Mouse (Mus musculus): ENCODE data around the gene Ahctf1. TPM values are rescaled to one million over a fixed set of nuclear protein-coding genes. Genes with fewer than 3 reads are reported as not detected.
A peak's percentile ranks its signal among the peaks of the same experiment; 100 is the strongest.

The Ahctf1 gene
- 19.9 and 20.1 TPM in 2 replicates for polyA plus RNA-seq (2015; fragmentation: Nextera tagmentation; extraction: Ambion mirVana)

- under 1% methylated on average over 56 of the region's 56 CpGs for WGBS
- Histone ChIP-seq H3K9me3 (ENCODE audit: control insufficient read depth, low read length) (no peaks in the 10 kb centered on the region), H3K36me3 (ENCODE audit: control insufficient read depth, insufficient read depth) (peaks cover 3% of the 10 kb centered on the region; the same call in 1 of the 2 replicates), H3K4me1 (replicated peaks; ENCODE audit: control insufficient read depth, insufficient read depth, low read length) (peaks cover 17% of the 10 kb centered on the region), H3K9ac (replicated peaks; ENCODE audit: low read depth, low read length) (peak within 1 kb of the TSS; percentile 89), H3K27ac (ENCODE audit: low read length) (peak within 1 kb of the TSS; percentile 97), H3K4me3 (replicated peaks; ENCODE audit: low read length) (peak within 1 kb of the TSS; percentile 93), H3K4me2 (ENCODE audit: low read length) (peak within 1 kb of the TSS; percentile 82), H3K27me3 (replicated peaks; ENCODE audit: control insufficient read depth, insufficient read depth, low read length) (no peaks in the 10 kb centered on the region)
- peak; percentile 99 for ATAC-seq
These were observed at the start of gene Ahctf1 for GRCm38 (mm10) chr1:179803513-179804139. Ahctf1 (minus strand) TSS chr1:179803680.

GRCm38 (mm10) chr1:179847759-179848389, 44.4 kb upstream of the Ahctf1 start:
- Histone ChIP-seq H3K27ac (ENCODE audit: low read length) (no peak overlapping the region), H3K36me3 (ENCODE audit: control insufficient read depth, insufficient read depth) (no peaks in the 10 kb centered on the region), H3K27me3 (replicated peaks; ENCODE audit: control insufficient read depth, insufficient read depth, low read length) (no peaks in the 10 kb centered on the region), H3K4me2 (ENCODE audit: low read length) (peak overlapping the region; percentile 79), H3K4me1 (replicated peaks; ENCODE audit: control insufficient read depth, insufficient read depth, low read length) (no peaks in the 10 kb centered on the region), H3K9ac (replicated peaks; ENCODE audit: low read depth, low read length) (peak overlapping the region; percentile 68), H3K9me3 (ENCODE audit: control insufficient read depth, low read length) (no peaks in the 10 kb centered on the region), H3K4me3 (replicated peaks; ENCODE audit: low read length) (peak overlapping the region; percentile 51)
- WGBS = 1% methylated on average over 20 of the region's 20 CpGs
- ATAC-seq = peak; percentile 76

- 57% methylated on average over 7 of the region's 7 CpGs for WGBS
- Histone ChIP-seq H3K9me3 (ENCODE audit: control insufficient read depth, low read length) (no peaks in the 10 kb centered on the region), H3K36me3 (ENCODE audit: control insufficient read depth, insufficient read depth) (no peaks in the 10 kb centered on the region), H3K4me3 (replicated peaks; ENCODE audit: low read length) (no peak overlapping the region), H3K9ac (replicated peaks; ENCODE audit: low read depth, low read length) (no peak overlapping the region), H3K4me2 (ENCODE audit: low read length) (no peak overlapping the region), H3K27ac (ENCODE audit: low read length) (no peak overlapping the region), H3K27me3 (replicated peaks; ENCODE audit: control insufficient read depth, insufficient read depth, low read length) (no peaks in the 10 kb centered on the region), H3K4me1 (replicated peaks; ENCODE audit: control insufficient read depth, insufficient read depth, low read length) (no peaks in the 10 kb centered on the region)
- no peak for ATAC-seq
These were observed 43.7 kb upstream of the Ahctf1 start for GRCm38 (mm10) chr1:179847173-179847572.

GRCm38 (mm10) chr1:179845832-179846499, 42.5 kb upstream of the Ahctf1 start:
- no peak overlapping the region for H3K4me2 ChIP-seq (ENCODE audit: low read length)
- no peaks in the 10 kb centered on the region for H3K4me1 ChIP-seq (replicated peaks; ENCODE audit: control insufficient read depth, insufficient read depth, low read length)
- H3K27me3 ChIP-seq (replicated peaks; ENCODE audit: control insufficient read depth, insufficient read depth, low read length) = no peaks in the 10 kb centered on the region
- WGBS = 82% methylated on average over 16 of the region's 16 CpGs
- ATAC-seq = no peak
- H3K27ac ChIP-seq (ENCODE audit: low read length) = no peak overlapping the region
- H3K36me3 ChIP-seq (ENCODE audit: control insufficient read depth, insufficient read depth) = no peaks in the 10 kb centered on the region
- no peak overlapping the region for H3K9ac ChIP-seq (replicated peaks; ENCODE audit: low read depth, low read length)
- no peak overlapping the region for H3K4me3 ChIP-seq (replicated peaks; ENCODE audit: low read length)
- no peaks in the 10 kb centered on the region for H3K9me3 ChIP-seq (ENCODE audit: control insufficient read depth, low read length)

- Histone ChIP-seq H3K4me3 (replicated peaks; ENCODE audit: low read length) (no peak overlapping the region), H3K27me3 (replicated peaks; ENCODE audit: control insufficient read depth, insufficient read depth, low read length) (no peaks in the 10 kb centered on the region), H3K9ac (replicated peaks; ENCODE audit: low read depth, low read length) (no peak overlapping the region), H3K27ac (ENCODE audit: low read length) (no peak overlapping the region), H3K4me1 (replicated peaks; ENCODE audit: control insufficient read depth, insufficient read depth, low read length) (no peaks in the 10 kb centered on the region), H3K4me2 (ENCODE audit: low read length) (no peak overlapping the region), H3K9me3 (ENCODE audit: control insufficient read depth, low read length) (no peaks in the 10 kb centered on the region), H3K36me3 (ENCODE audit: control insufficient read depth, insufficient read depth) (no peaks in the 10 kb centered on the region)
- peak; percentile 58; the same call in 1 of the 2 replicates for ATAC-seq
- WGBS = 8% methylated on average over 5 of the region's 5 CpGs
These were observed 41.4 kb upstream of the Ahctf1 start for GRCm38 (mm10) chr1:179844894-179845293.

- H3K9me3 ChIP-seq (ENCODE audit: control insufficient read depth, low read length) = no peaks in the 10 kb centered on the region
- 17% methylated on average over 3 of the region's 3 CpGs for WGBS
- ATAC-seq = no peak
- H3K36me3 ChIP-seq (ENCODE audit: control insufficient read depth, insufficient read depth) = no peaks in the 10 kb centered on the region
- no peak overlapping the region for H3K4me2 ChIP-seq (ENCODE audit: low read length)
- H3K4me3 ChIP-seq (replicated peaks; ENCODE audit: low read length) = no peak overlapping the region
- H3K4me1 ChIP-seq (replicated peaks; ENCODE audit: control insufficient read depth, insufficient read depth, low read length) = no peaks in the 10 kb centered on the region
- H3K27ac ChIP-seq (ENCODE audit: low read length) = no peak overlapping the region
- no peak overlapping the region for H3K9ac ChIP-seq (replicated peaks; ENCODE audit: low read depth, low read length)
- H3K27me3 ChIP-seq (replicated peaks; ENCODE audit: control insufficient read depth, insufficient read depth, low read length) = no peaks in the 10 kb centered on the region
These were observed 40.5 kb upstream of the Ahctf1 start for GRCm38 (mm10) chr1:179843981-179844380.

- no peak for ATAC-seq
- Histone ChIP-seq H3K9me3 (ENCODE audit: control insufficient read depth, low read length) (no peaks in the 10 kb centered on the region), H3K4me3 (replicated peaks; ENCODE audit: low read length) (no peak overlapping the region), H3K4me2 (ENCODE audit: low read length) (no peak overlapping the region), H3K36me3 (ENCODE audit: control insufficient read depth, insufficient read depth) (no peaks in the 10 kb centered on the region), H3K4me1 (replicated peaks; ENCODE audit: control insufficient read depth, insufficient read depth, low read length) (no peaks in the 10 kb centered on the region), H3K27ac (ENCODE audit: low read length) (no peak overlapping the region), H3K9ac (replicated peaks; ENCODE audit: low read depth, low read length) (no peak overlapping the region), H3K27me3 (replicated peaks; ENCODE audit: control insufficient read depth, insufficient read depth, low read length) (no peaks in the 10 kb centered on the region)
- WGBS = 58% methylated on average over 7 of the region's 7 CpGs
These were observed 39.1 kb upstream of the Ahctf1 start for GRCm38 (mm10) chr1:179842568-179842967.

- Histone ChIP-seq H3K4me1 (replicated peaks; ENCODE audit: control insufficient read depth, insufficient read depth, low read length) (no peaks in the 10 kb centered on the region), H3K4me3 (replicated peaks; ENCODE audit: low read length) (no peak overlapping the region), H3K9ac (replicated peaks; ENCODE audit: low read depth, low read length) (no peak overlapping the region), H3K27me3 (replicated peaks; ENCODE audit: control insufficient read depth, insufficient read depth, low read length) (no peaks in the 10 kb centered on the region), H3K36me3 (ENCODE audit: control insufficient read depth, insufficient read depth) (no peaks in the 10 kb centered on the region), H3K27ac (ENCODE audit: low read length) (no peak overlapping the region), H3K4me2 (ENCODE audit: low read length) (no peak overlapping the region), H3K9me3 (ENCODE audit: control insufficient read depth, low read length) (no peaks in the 10 kb centered on the region; the same call in 1 of the 2 replicates)
- WGBS = 91% methylated on average over 7 of the region's 7 CpGs
- ATAC-seq = no peak
These were observed 33.2 kb upstream of the Ahctf1 start for GRCm38 (mm10) chr1:179836426-179837404.
